Mouse (Mus musculus) layer of hippocampus, adult 9-10 months (tissue): ENCODE measurements around the gene Gga1.

ENCODE experiments used
- DNase-seq: peaks from one replicate; pipeline ENCODE4 v3.0.0; 2022; ENCODE audit warnings: low spot score

Gga1 gene

GRCm38 (mm10) chr15:78937963-78938362 lies 61.0 kb downstream of the Gga1 start:
- no peak for DNase-seq

DNA sequence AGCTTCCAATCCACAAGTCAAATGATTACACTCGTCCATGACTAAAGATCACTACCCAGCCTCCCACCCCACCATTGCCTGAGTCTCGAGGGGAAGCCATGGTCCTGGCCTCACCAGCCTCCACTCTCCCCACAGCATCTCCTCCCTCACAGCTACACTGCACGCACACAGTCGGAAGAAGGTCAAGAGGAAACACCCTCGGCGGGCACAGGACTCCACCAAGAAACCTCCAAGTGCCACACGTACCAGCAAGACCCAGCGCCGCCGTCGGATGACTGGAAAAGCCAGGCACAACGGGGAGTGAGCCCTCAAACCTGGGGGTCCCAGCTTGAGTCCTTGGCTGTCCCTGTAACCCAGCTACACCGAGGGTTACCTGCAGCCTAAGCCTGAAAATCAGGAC lies 63.3 kb downstream of the Gga1 start:
- DNase-seq: no peak

GRCm38 (mm10) chr15:78942663-78943062 lies 65.7 kb downstream of the Gga1 start:
- DNase-seq: peak; percentile 73
